Mouse (Mus musculus) forebrain, embryonic 10.5 days (tissue): ENCODE results near the gene Ccdc87. TPM values are rescaled to one million over a fixed set of nuclear protein-coding genes. Genes with fewer than 3 reads are reported as not detected.

Experiments used
- DNase-seq: peaks from one replicate; pipeline ENCODE4 v3.0.0-alpha.2; 2017; ENCODE audit warnings: low spot score; ENCODE audit errors: extremely low spot score
- H3K27ac ChIP-seq: fragments of 300-500 bp; sonication (generic); 2 replicates; pipeline ENCODE4 v1.5.1; 2016; ENCODE audit warnings: mild to moderate bottlenecking
- H3K27me3 ChIP-seq: fragments of 300-500 bp; sonication (generic); 2 replicates; pipeline ENCODE4 v1.6.1; 2016; ENCODE audit warnings: mild to moderate bottlenecking; ENCODE audit not compliant: poor library complexity, severe bottlenecking
- H3K36me3 ChIP-seq: fragments of 300-500 bp; sonication (generic); replicated peaks from 2 replicates; pipeline ENCODE4 v1.6.1; 2016; ENCODE audit warnings: mild to moderate bottlenecking, moderate library complexity
- H3K4me1 ChIP-seq: fragments of 300-500 bp; sonication (generic); 2 replicates; pipeline ENCODE4 v1.6.1; 2016
- H3K4me3 ChIP-seq: fragments of 300-500 bp; sonication (generic); 2 replicates; pipeline ENCODE4 v1.5.1; 2016; ENCODE audit warnings: mild to moderate bottlenecking, moderate library complexity
- H3K9me3 ChIP-seq: fragments of 300-500 bp; sonication (generic); 2 replicates; pipeline ENCODE4 v1.6.1; 2016; ENCODE audit warnings: mild to moderate bottlenecking, moderate library complexity
- WGBS: fragments of 180-500 bp; shearing (Covaris S2); methylation state at CpG from one replicate; pipeline ENCODE4 v1.1.7; 2016; 5-methylcytosine and 5-hydroxymethylcytosine counted together
- polyA plus RNA-seq: library from polyadenylated mRNA; unstranded; fragments of >200 nt; fragmentation: Nextera tagmentation; extraction: Ambion mirVana; gene quantifications from 2 replicates; pipeline ENCODE4 v1.2.1, GENCODE M21; 2016

Ccdc87 gene
- polyA plus RNA-seq, result 0.18 TPM in 1 of 2 replicates, not detected in the other

DNA sequence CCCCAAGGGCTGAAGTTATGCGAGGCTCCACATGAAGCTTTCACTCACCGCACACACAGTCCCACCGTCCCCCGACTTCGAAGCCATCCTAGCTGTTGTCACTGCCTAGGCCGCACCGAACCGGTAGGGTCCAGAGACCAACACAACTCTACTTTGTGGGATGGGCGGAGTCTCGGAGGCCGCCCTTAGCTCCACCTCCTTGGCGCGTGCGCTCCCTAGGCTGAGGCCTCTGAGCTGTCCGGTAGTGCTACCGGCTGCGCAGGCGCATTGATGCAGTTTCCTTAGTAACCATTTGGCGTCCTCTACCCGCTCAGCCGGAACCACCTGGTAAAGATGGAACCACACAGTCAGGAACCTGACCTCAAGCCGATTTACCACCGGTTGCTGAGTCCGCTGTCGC is at the start of gene Ccdc87, which contains the start of gene Ccs:
Gene Ccdc87 (plus strand): TSS at position 218 of the 400 bp plus-strand sequence.
Gene Ccs (minus strand): TSS at position 184 of the 400 bp plus-strand sequence.
- Histone ChIP-seq H3K36me3 (no peaks in the 10 kb centered on the region), H3K27ac (peak within 1 kb of the TSS; percentile 86), H3K4me3 (peak within 1 kb of the TSS; percentile 71), H3K4me1 (peaks cover 21% of the 10 kb centered on the region), H3K9me3 (no peaks in the 10 kb centered on the region), H3K27me3 (peaks cover 32% of the 10 kb centered on the region)
- DNase-seq, result peak; percentile 94
- WGBS, result under 1% methylated on average over 25 of the region's 25 CpGs

DNA sequence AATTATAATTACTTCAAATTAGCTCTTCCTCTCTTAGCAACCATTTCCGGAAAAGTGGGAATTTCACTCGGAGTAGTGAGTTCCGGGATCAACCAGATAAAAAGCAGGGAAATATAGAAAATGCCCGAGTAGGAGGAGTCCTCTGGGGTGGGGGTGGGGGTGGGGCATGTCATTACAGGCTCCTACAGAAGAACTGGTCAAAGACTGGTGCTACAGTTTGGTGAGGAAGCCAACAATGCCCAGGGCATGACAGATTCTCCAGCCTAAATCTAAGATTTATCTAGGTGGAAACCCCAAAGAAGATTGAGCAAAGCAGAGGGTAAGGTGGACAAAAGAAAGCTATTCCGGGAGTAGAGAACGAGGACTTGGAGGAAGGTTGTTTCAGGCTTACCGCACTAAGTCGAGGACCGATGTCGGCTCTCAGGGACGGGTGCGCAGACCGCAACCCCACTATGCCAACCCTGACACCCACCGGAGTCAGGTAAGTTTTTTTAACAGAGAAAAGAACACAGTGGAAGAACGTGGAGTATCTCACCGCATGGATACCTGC is 45.8 kb upstream of the Ccdc87 start:
- peaks cover 46% of the 10 kb centered on the region for H3K4me1 ChIP-seq
- H3K27me3 ChIP-seq, result no peaks in the 10 kb centered on the region
- peak overlapping the region; percentile 88 for H3K27ac ChIP-seq
- H3K4me3 ChIP-seq, result peak overlapping the region; percentile 82
- no peak for DNase-seq
- 1% methylated on average over 16 of the region's 16 CpGs for WGBS
- no peaks in the 10 kb centered on the region for H3K9me3 ChIP-seq
- H3K36me3 ChIP-seq, result peaks cover 62% of the 10 kb centered on the region

DNA sequence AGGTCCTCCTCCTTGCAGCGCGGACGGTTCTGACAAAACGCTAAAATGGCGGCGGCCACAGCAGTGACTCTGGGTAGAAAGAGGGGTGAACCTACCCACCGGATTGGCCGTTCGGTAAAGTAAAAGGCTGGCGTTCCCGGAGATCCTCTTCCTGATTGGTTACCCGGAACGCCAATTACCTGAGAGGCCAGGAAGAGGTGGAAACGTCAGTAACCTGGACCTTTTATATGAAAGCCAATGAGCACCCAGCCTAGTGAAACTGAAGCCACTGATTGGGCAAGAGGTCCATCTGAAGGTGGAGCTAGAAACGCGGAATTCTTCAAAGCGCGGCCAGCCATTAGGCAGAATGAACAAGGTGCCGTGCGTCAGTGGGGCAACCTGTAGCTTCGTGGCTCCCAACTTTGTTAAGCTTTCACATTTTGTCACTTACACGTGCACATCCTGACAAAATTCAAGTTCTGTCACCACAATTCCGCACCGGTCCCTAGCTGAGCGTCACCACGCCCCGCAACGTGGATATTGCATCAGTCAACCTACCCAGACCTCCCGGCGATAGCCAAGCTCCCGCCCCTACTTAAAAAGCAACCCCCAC is 45.2 kb upstream of the Ccdc87 start, which contains the start of gene Rbm4:
Gene Rbm4 (minus strand): TSS at position 71 of the 592 bp plus-strand sequence.
- Histone ChIP-seq H3K4me1 (peaks cover 46% of the 10 kb centered on the region), H3K36me3 (peaks cover 62% of the 10 kb centered on the region), H3K27me3 (no peaks in the 10 kb centered on the region), H3K4me3 (peak within 1 kb of the TSS; percentile 82), H3K9me3 (no peaks in the 10 kb centered on the region), H3K27ac (peak within 1 kb of the TSS; percentile 88)
- DNase-seq, result peak; percentile 94
- WGBS, result under 1% methylated on average over 31 of the region's 31 CpGs

DNA sequence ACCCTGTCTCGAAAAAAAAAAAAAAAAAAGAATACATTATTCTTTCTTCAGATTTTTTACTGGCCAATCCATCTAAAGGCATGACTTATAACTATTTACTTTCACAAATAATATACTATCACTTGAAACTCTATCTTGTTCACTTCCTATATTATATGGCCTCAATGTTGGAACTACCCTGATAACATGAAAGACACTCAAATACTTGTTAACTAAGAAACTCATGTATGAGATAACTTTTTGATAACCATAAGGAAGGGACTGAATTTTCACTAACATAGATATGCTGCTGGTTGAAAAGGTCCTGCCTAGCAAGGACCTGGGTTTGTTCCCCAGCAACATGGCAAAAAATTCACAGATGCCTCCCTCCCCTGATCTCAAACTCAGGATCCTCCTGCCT is 43.2 kb upstream of the Ccdc87 start:
- H3K36me3 ChIP-seq, result peaks cover 62% of the 10 kb centered on the region
- DNase-seq, result no peak

DNA sequence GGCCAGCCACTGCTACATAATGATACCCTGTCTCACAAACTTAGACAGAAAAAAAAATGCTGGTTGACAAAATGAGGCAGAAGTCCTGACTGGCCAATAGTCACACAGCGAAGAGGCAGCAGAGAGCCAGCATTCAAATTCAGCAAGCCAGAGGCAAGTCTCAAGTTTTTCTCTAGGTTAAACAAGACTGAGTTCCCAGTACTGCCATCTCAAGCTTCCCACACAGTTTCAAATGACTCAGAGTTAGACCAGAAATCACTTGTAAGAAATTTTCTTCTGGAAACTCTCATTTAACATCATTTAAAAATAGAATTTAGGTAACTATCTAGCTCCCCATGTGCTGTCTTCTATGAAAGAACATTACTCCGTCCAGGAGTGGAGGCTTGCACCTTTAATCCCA is 41.3 kb upstream of the Ccdc87 start:
- Histone ChIP-seq H3K9me3 (no peaks in the 10 kb centered on the region), H3K4me1 (peaks cover 14% of the 10 kb centered on the region), H3K27ac (no peak overlapping the region), H3K27me3 (no peaks in the 10 kb centered on the region), H3K36me3 (peaks cover 67% of the 10 kb centered on the region), H3K4me3 (no peak overlapping the region)
- WGBS, result 97% methylated on average over 2 of the region's 2 CpGs
- no peak for DNase-seq

More for the DNA sequence above, 43.2 kb upstream of the Ccdc87 start:
- no peaks in the 10 kb centered on the region for H3K27me3 ChIP-seq
- peaks cover 31% of the 10 kb centered on the region for H3K4me1 ChIP-seq
- H3K27ac ChIP-seq, result no peak overlapping the region
- WGBS, result 81% methylated on average over 1 of the region's 1 CpGs
- no peaks in the 10 kb centered on the region for H3K9me3 ChIP-seq
- no peak overlapping the region for H3K4me3 ChIP-seq

DNA sequence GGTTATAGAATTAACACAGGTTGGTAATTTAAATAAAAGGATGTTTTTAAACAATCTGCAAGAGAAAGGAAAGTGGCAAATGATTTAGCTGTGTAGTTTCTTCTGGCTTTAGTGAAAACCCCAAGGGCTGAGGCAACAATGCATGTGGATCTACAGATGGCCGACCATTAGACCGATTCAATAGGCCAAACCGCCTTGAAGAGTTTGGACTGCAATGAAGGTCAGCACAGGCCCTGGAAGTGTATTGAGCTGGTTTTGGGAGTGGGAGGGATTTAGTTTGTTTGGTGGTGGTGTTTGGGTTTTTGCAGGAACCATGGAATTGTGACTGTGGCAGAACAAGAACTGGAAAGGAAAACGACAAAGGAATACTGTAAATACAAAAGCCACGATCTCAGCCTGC is 40.1 kb upstream of the Ccdc87 start:
- 92% methylated on average over 5 of the region's 5 CpGs for WGBS
- Histone ChIP-seq H3K4me3 (no peak overlapping the region), H3K27me3 (no peaks in the 10 kb centered on the region), H3K36me3 (peaks cover 80% of the 10 kb centered on the region), H3K27ac (no peak overlapping the region), H3K9me3 (no peaks in the 10 kb centered on the region), H3K4me1 (peaks cover 12% of the 10 kb centered on the region)
- no peak for DNase-seq

DNA sequence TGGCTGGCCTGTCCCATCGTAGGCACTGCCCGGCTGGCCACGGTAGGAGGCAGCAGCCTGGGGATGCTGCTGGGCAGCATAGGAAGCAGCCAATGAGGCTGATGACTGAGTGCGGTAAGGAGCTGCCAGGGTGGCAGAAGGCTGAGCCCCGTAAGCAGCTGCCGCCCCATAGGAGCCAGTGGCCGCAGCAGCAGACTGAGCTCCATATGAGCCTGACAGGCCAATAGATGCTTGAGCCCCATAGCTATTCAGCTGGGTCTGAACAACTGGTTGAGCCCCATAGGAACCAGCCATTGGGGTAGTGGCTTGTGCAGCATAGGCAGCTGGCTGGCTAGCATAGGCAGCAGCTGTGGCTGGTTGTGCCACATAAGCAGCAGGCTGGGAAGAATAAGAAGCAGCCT is 36.5 kb upstream of the Ccdc87 start:
- 96% methylated on average over 7 of the region's 7 CpGs for WGBS
- H3K36me3 ChIP-seq, result peaks cover 92% of the 10 kb centered on the region

DNA sequence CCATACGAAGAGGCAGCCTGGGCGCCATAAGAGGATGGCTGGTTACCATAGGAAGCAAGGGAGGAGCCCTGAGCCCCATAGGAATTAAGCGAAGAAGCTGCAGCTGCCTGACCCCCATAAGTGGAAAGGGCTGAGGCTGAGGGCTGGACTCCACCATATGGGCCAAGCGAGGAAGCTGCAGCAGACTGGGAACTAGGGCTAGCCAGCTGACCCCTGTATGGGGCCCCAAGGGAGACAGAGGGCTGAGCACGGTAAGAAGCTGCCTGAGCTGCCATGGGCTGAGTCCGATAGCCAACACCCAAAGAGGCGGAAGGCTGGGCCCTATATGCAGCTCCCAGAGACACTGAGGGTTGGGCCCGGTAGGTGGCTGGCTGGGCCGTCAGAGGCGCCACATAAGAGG is 35.9 kb upstream of the Ccdc87 start:
- no peak for DNase-seq
- Histone ChIP-seq H3K4me3 (no peak overlapping the region), H3K4me1 (peaks cover 4% of the 10 kb centered on the region), H3K27ac (no peak overlapping the region), H3K9me3 (no peaks in the 10 kb centered on the region), H3K27me3 (no peaks in the 10 kb centered on the region), H3K36me3 (peaks cover 90% of the 10 kb centered on the region)
- WGBS, result 90% methylated on average over 10 of the region's 10 CpGs

More for the DNA sequence above, 36.5 kb upstream of the Ccdc87 start:
- H3K9me3 ChIP-seq, result no peaks in the 10 kb centered on the region
- no peaks in the 10 kb centered on the region for H3K4me1 ChIP-seq
- no peaks in the 10 kb centered on the region for H3K27me3 ChIP-seq
- DNase-seq, result no peak
- H3K4me3 ChIP-seq, result no peak overlapping the region
- H3K27ac ChIP-seq, result no peak overlapping the region

DNA sequence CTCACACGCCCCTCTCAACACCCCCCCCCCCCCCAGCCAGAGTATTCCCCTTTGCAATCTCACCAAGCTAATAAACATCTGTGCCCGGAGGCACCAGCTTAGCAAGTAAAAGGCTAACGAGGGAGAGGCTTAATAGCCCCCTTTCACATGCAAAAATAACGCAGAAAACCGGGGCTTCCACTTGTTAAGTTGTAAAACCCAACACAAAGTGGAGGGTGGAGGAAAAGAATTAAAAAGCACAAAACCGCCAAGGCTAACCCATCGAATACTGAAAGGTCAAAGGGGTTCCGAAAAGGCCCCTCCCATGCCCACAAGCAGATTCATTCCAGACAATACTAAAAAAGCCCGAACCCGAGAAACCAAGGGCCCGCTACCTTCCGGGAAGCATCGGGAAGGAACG is 28.9 kb upstream of the Ccdc87 start:
- Histone ChIP-seq H3K36me3 (peaks cover 24% of the 10 kb centered on the region), H3K4me3 (peak overlapping the region; percentile 76), H3K27ac (peak overlapping the region; percentile 95), H3K4me1 (peaks cover 27% of the 10 kb centered on the region), H3K9me3 (peaks cover under 1% of the 10 kb centered on the region; the same call in 1 of the 2 replicates), H3K27me3 (no peaks in the 10 kb centered on the region)
- 0% methylated on average over 14 of the region's 14 CpGs for WGBS
- no peak for DNase-seq

DNA sequence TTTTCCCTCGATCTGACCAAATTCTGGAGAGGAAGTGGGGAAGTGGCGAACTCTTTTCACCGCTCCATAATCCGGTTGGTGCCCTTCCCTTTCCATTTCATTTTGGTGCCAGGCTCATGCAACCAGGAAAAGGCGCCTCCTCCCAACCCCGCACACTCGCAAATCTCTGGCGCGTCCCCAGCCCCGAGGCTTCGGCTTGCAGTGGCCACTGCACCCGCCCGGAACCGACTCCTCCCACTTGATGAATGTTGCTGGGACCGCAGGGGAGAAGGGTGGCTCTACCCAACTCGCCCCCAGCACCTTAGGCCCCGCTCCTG is 28.5 kb upstream of the Ccdc87 start:
- no peak for DNase-seq
- H3K27ac ChIP-seq, result peak overlapping the region; percentile 95

DNA sequence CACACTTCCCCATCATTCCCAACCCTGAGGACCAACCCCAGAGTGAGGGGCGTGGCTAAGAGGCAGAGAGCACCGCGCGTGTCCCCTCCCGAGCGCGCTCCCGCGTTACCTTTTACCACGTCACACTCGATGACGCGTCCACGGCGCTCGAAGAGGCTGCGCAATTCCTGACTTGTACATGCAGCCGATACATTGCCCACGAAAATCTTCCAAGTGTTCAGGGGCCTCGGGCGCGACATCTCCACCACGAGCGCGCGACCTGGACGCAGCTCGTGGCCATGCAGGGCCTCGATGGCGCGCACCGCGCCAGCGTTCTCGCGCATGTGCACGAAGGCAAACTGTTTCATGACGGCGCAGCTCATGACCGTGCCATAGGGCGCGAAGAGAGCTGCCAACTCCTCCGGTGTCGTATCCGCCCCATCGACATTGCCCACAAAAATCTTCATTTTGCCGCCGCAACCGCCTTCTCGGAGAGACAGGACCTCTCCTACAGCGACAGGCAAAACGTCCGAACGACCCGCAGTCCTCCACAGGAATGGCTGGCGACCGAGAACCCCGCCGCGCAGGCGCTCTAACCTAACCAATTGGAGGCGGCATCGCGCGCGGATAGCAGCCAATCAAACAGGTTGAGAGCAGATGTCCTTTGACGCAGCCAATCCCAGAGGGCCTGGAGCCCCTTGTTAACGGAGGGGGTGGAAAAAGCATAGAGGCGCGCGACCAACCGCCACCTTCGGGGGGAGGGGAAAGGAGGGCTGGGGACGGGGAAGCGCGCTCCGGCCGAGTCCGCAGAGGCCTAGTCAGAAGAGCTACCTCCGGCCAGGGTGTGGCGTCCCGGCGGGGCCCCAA is 27.9 kb upstream of the Ccdc87 start, which contains the start of the genes Gm21992 and Rbm14:
Gene Gm21992 (minus strand): TSS at position 550 of the 846 bp plus-strand sequence.
Gene Rbm14 (minus strand): TSS at position 572 of the 846 bp plus-strand sequence.
- Histone ChIP-seq H3K36me3 (peaks cover 17% of the 10 kb centered on the region), H3K27ac (peak within 1 kb of the TSS; percentile 95), H3K4me3 (peak within 1 kb of the TSS; percentile 76), H3K9me3 (peaks cover 6% of the 10 kb centered on the region; the same call in 1 of the 2 replicates), H3K4me1 (peaks cover 27% of the 10 kb centered on the region), H3K27me3 (no peaks in the 10 kb centered on the region)
- under 1% methylated on average over 83 of the region's 83 CpGs for WGBS
- peak; percentile 99 for DNase-seq

More for the DNA sequence above, 28.5 kb upstream of the Ccdc87 start:
- WGBS, result under 1% methylated on average over 17 of the region's 17 CpGs
- Histone ChIP-seq H3K36me3 (peaks cover 23% of the 10 kb centered on the region), H3K9me3 (peaks cover 5% of the 10 kb centered on the region; the same call in 1 of the 2 replicates), H3K4me1 (peaks cover 27% of the 10 kb centered on the region), H3K4me3 (peak overlapping the region; percentile 76), H3K27me3 (no peaks in the 10 kb centered on the region)

DNA sequence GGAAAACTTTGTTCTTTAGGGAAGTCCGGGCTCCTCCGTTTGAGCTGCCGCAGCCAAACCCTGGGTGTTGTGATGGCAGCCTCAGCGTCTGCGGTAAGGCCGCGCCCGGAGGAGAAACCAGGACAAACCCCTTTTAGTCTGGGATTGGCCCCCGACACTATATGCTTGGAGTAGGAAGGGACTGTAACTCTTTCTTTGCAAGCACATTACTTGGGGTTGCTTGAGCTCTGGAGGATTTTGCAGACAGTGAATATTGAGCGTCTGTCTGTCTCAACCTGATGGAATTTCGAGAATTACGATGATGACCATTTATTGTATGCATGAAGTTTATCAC is 27.3 kb upstream of the Ccdc87 start:
- no peak for DNase-seq
- H3K9me3 ChIP-seq, result peaks cover 6% of the 10 kb centered on the region; the same call in 1 of the 2 replicates
- H3K4me1 ChIP-seq, result peaks cover 27% of the 10 kb centered on the region
- peak overlapping the region; percentile 76 for H3K4me3 ChIP-seq
- no peaks in the 10 kb centered on the region for H3K27me3 ChIP-seq
- H3K27ac ChIP-seq, result peak overlapping the region; percentile 95
- peaks cover 12% of the 10 kb centered on the region for H3K36me3 ChIP-seq
- WGBS, result 7% methylated on average over 12 of the region's 12 CpGs
